Mouse (Mus musculus): ENCODE measurements at regions not wholly inside any gene's neighbourhood (a gene's known extent, or its start where the extent isn't known, plus 50 kb on each side); places are given as distances from the start of the nearest gene placed in this dataset.

DNA sequence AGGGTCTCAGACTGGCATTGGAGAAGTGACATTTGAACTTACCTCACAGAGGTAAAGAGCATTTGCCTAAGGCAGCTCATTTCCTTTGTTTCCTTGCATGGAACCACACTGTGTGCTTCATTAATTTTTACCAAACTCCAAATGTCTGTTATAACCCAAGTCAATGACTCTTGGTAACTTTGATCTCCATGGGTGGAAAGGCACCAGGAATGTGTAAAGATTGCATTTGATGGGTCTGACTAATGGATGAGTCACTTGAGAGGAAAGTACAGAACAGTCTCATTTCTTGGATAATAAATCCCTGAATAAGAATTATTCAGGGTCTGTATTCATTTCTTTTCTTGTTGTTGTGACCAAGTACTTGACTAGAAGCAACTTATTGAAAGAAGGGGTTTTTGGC, 97.3 kb upstream of the Rab11fip2 start:
- no peak for DNase-seq (ENCODE audit: low spot score)

- no peak for DNase-seq (ENCODE audit: low spot score)
These were observed 89.2 kb upstream of the Rab11fip2 start for GRCm38 (mm10) chr19:60032667-60033066.

DNA sequence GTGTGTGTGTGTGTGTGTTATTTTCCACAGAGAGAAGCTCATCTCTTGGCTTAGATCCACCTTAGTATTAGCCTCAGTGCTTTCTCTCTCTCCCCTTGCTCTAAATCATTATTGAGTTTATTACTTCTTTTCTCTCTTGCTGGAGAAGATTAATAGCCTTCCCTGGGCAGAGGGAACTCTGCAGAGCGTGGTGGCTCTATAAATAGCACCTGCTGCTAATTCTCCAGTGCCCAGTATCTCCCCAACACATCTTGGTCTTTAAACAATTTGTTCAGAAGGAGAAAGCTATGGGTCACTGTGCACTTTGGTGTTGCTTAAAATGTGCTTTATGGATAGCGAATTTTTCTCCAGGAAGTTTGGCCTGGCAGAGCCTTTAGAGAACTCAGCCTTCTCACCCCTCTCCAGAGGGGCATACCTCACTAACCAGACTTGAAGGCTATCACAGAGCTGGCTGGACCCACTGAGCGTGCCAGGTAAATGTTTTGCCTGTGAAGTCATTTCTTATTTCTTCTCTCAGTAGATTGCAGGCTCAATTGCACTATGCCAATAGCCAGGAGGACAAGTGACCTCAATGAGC, 86.8 kb upstream of the Rab11fip2 start:
- no peak for DNase-seq (ENCODE audit: low spot score)

DNA sequence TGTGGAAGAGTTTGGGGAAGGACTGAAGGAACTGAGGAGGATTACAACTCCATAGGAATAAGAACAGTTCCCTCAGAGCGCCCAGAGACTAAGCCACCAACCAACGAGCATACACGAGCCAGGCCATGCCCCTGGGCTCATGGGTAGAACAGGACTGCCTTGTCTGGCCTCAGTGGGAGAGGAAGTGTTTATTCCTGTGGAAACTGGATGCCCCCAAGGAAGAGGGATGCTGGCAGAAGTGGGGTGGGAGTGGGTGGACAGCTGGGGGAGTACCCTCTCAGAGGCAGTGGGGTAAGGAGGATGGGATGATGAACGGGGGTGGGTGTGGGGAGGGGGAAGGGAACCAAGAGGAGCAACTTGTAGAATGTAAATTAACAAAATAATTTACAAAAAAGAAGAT, 86.3 kb upstream of the Rab11fip2 start:
- no peak for DNase-seq (ENCODE audit: low spot score)

GRCm38 (mm10) chr19:60015614-60016300, 72.3 kb upstream of the Rab11fip2 start:
- DNase-seq (ENCODE audit: low spot score), result no peak

DNA sequence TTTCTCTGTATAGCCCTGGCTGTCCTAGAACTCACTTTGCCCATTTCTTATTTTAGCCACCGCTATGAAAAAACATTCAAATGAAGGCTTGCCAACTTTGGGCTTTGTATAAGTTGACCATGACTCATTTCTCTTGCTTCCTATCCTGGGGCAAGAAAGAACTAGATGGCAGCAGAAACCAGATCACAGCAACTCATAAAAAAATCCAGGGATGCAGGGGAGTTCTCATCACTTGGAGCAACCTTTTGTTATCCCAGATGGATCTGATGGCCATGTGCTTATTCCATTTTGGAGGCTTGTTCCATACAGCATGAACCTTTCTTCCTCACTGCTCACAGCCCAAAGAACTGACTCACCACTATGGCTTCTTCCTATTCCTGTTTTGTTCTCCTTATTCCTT, 52.1 kb upstream of the Rab11fip2 start:
- no peak for DNase-seq (ENCODE audit: low spot score)

All from heart, adult 8-10 months (tissue).